Mouse (Mus musculus): ENCODE measurements around the gene Serpina11. TPM values are rescaled to one million over a fixed set of nuclear protein-coding genes. Genes with fewer than 3 reads are reported as not detected.
A peak's percentile ranks its signal among the peaks of the same experiment; 100 is the strongest.

The Serpina11 gene
- total and polyA plus RNA-seq, 3 experiments: 0.27 to 0.50 (median 0.34) TPM

DNA sequence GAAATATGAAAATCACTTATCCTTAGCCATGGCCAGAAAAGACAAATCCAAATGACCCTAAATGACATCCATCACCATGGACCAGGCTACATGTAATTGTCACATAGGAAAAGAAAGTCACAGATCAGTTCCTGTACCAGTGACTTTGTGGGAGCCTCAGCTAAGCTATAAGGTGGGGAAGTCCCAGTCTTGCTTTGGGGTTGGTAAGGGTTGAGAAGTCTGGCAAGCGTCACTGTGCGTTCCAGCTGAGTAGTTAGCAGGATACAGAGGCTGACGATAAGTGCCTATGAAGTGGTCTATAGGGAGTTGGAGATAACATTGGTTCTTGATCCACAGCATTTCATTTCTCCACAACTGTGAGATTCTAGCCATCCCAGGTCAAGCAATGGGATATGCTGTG is 25.5 kb upstream of the Serpina11 start:
- Histone ChIP-seq H3K4me3 (replicated peaks in 1 of 3; ENCODE audit: low read depth in 2 of 3, low read length in 2 of 3, poor library complexity in 1 of 3) (no peak overlapping the region), H3K27me3 (replicated peaks) (no peaks in the 10 kb centered on the region), H3K9ac (ENCODE audit: insufficient read depth, low read depth) (no peak overlapping the region), H3K4me2 (ENCODE audit: insufficient read depth, low read depth, poor library complexity, severe bottlenecking) (0 out of 2 replicates have a peak overlapping the region, but pooled peaks have one; percentile 3), H3K4me1 (ENCODE audit: control insufficient read depth in 1 of 2, insufficient read depth in 2 of 2) (peaks cover 13 to 31% of the 10 kb centered on the region in 2 experiments), H3K27ac (ENCODE audit: insufficient read depth, low read depth) (no peak overlapping the region), H3K36me3 (replicated peaks in 1 of 2; ENCODE audit: control insufficient read depth in 1 of 2, insufficient read depth in 1 of 2, low read length in 1 of 2) (no peaks in the 10 kb centered on the region), H3K79me2 (replicated peaks; ENCODE audit: control insufficient read depth, extremely low read depth, insufficient read depth, poor library complexity, severe bottlenecking) (no peaks in the 10 kb centered on the region), H3K9me3 (replicated peaks; ENCODE audit: low read length) (peaks cover 3% of the 10 kb centered on the region)
- in situ Hi-C loops (cut with MboI; ENCODE audit: low pct_ligation_motif_present, low pct_unique_long_range_greater_than_20kb, low sequenced_read_pairs): no loop called here
- dilution Hi-C loops (cut with MboI; ENCODE audit: extremely low pct_ligation_motif_present, extremely low pct_unique_long_range_greater_than_20kb, low sequenced_read_pairs): no loop called here
- peak; percentile 66 for DNase-seq (ENCODE audit: extremely low read depth)
- TF ChIP-seq CHD1 (IDR thresholded peaks at IDR 0.05; ENCODE audit: low read depth, low read length) (no peak), ETS1 (conservative IDR thresholded peaks at IDR 0.05; ENCODE audit: low read depth, low read length) (peak; percentile 22)

- TF ChIP-seq GABPA (IDR thresholded peaks at IDR 0.05; ENCODE audit: insufficient replicate concordance, low read depth, low read length) (no peak), MXI1 (IDR thresholded peaks at IDR 0.05; ENCODE audit: low read depth, low read length) (no peak), POLR2AphosphoS2 (IDR thresholded peaks at IDR 0.05; ENCODE audit: low read depth, low read length) (no peak), BHLHE40 (IDR thresholded peaks at IDR 0.05; ENCODE audit: low read depth, low read length) (no peak), CHD2 (IDR thresholded peaks at IDR 0.05; ENCODE audit: low read length) (no peak)
- dilution Hi-C loops (cut with MboI; ENCODE audit: extremely low pct_ligation_motif_present, extremely low pct_unique_long_range_greater_than_20kb, low sequenced_read_pairs) (no loop called here), in situ Hi-C loops (cut with MboI; ENCODE audit: low pct_ligation_motif_present, low pct_unique_long_range_greater_than_20kb, low sequenced_read_pairs) (no loop called here)
Observed at GRCm38 (mm10) chr12:104013620-104014019, 23.9 kb upstream of the Serpina11 start, which contains the start of gene Serpina9. Gene Serpina9, minus strand, starts transcription at chr12:104013755.

DNA sequence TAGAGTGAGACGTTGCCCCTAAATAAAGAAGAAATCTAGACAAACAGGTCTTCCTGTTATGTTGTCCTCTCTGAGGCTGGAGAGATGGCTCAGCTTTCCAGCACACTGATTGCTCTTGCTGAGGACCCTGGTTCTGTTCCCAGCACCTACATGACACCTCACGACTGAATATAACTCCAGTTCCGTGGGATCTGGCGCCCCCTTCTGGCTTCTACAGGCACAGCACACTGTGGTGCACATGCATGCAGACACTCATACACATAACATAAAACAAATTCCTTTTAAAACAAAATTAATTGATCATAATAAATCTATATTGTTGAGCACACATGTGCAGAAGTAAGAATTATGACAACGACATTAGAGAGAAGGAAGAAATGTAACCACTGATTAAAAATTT is 14.9 kb upstream of the Serpina11 start:
- no peak for TF ChIP-seq POLR2AphosphoS2 (IDR thresholded peaks at IDR 0.05; ENCODE audit: low read depth, low read length)
- no peak for TF ChIP-seq MAZ (IDR thresholded peaks at IDR 0.05; ENCODE audit: low read depth, low read length)
- TF ChIP-seq MAX (IDR thresholded peaks at IDR 0.05; ENCODE audit: low read length): no peak
- TF ChIP-seq KAT2A (IDR thresholded peaks at IDR 0.05; ENCODE audit: insufficient replicate concordance, low read length): no peak
- TF ChIP-seq CTCF (conservative IDR thresholded peaks at IDR 0.05 in 1 of 2, IDR thresholded peaks at IDR 0.05 in 1 of 2; ENCODE audit: low read depth in 2 of 2, low read length in 2 of 2): 0 out of 4 replicates have a peak, but pooled peaks of 1 of the 2 experiments have one; percentile 15
- no peak for TF ChIP-seq RAD21 (IDR thresholded peaks at IDR 0.05; ENCODE audit: low read depth, low read length)

More at GRCm38 (mm10) chr12:104013620-104014019, 23.9 kb upstream of the Serpina11 start, which contains the start of gene Serpina9:
- Histone ChIP-seq H3K9ac (ENCODE audit: insufficient read depth, low read depth) (no peak within 1 kb of the TSS), H3K79me2 (replicated peaks; ENCODE audit: control insufficient read depth, extremely low read depth, insufficient read depth, poor library complexity, severe bottlenecking) (no peaks in the 10 kb centered on the region), H3K4me1 (ENCODE audit: control insufficient read depth in 1 of 2, insufficient read depth in 2 of 2) (peaks cover 13 to 31% of the 10 kb centered on the region in 2 experiments), H3K4me2 (ENCODE audit: insufficient read depth, low read depth, poor library complexity, severe bottlenecking) (no peak within 1 kb of the TSS), H3K36me3 (replicated peaks in 1 of 2; ENCODE audit: control insufficient read depth in 1 of 2, insufficient read depth in 1 of 2, low read length in 1 of 2) (no peaks in the 10 kb centered on the region), H3K9me3 (replicated peaks; ENCODE audit: low read length) (peaks cover 3% of the 10 kb centered on the region), H3K27me3 (replicated peaks) (no peaks in the 10 kb centered on the region), H3K4me3 (replicated peaks in 1 of 3; ENCODE audit: low read depth in 2 of 3, low read length in 2 of 3, poor library complexity in 1 of 3) (no peak within 1 kb of the TSS), H3K27ac (ENCODE audit: insufficient read depth, low read depth) (no peak within 1 kb of the TSS)
- DNase-seq (ENCODE audit: extremely low read depth): no peak

More for the DNA sequence above, 14.9 kb upstream of the Serpina11 start:
- no peak overlapping the region for H3K4me2 ChIP-seq (ENCODE audit: insufficient read depth, low read depth, poor library complexity, severe bottlenecking)
- no peak for DNase-seq (ENCODE audit: extremely low read depth)
- no peaks in the 10 kb centered on the region for H3K27me3 ChIP-seq (replicated peaks)
- H3K4me3 ChIP-seq (replicated peaks in 1 of 3; ENCODE audit: low read depth in 2 of 3, low read length in 2 of 3, poor library complexity in 1 of 3): no peak overlapping the region
- H3K36me3 ChIP-seq (replicated peaks in 1 of 2; ENCODE audit: control insufficient read depth in 1 of 2, insufficient read depth in 1 of 2, low read length in 1 of 2): no peaks in the 10 kb centered on the region
- H3K9ac ChIP-seq (ENCODE audit: insufficient read depth, low read depth): no peak overlapping the region
- no peaks in the 10 kb centered on the region for H3K79me2 ChIP-seq (replicated peaks; ENCODE audit: control insufficient read depth, extremely low read depth, insufficient read depth, poor library complexity, severe bottlenecking)
- peaks cover 11 to 29% of the 10 kb centered on the region in 2 experiments for H3K4me1 ChIP-seq (ENCODE audit: control insufficient read depth in 1 of 2, insufficient read depth in 2 of 2)
- dilution Hi-C loops (cut with MboI; ENCODE audit: extremely low pct_ligation_motif_present, extremely low pct_unique_long_range_greater_than_20kb, low sequenced_read_pairs): no loop called here
- peaks cover 6% of the 10 kb centered on the region for H3K9me3 ChIP-seq (replicated peaks; ENCODE audit: low read length)
- in situ Hi-C loops (cut with MboI; ENCODE audit: low pct_ligation_motif_present, low pct_unique_long_range_greater_than_20kb, low sequenced_read_pairs): no loop called here
- no peak overlapping the region for H3K27ac ChIP-seq (ENCODE audit: insufficient read depth, low read depth)

Measured in CH12.LX (cell line).